Mouse (Mus musculus) stomach, postnatal 0 days (tissue): ENCODE results near the gene A730071L15Rik.

Experiments used
- CTCF ChIP-seq: IDR thresholded peaks from 2 replicates; pipeline ENCODE4 v1.5.1; 2016; ENCODE audit warnings: antibody characterized with exemption, low read depth, mild to moderate bottlenecking, moderate library complexity
- EP300 ChIP-seq: optimal IDR thresholded peaks from 2 replicates; pipeline ENCODE3; 2016; ENCODE audit warnings: antibody characterized with exemption

DNA sequence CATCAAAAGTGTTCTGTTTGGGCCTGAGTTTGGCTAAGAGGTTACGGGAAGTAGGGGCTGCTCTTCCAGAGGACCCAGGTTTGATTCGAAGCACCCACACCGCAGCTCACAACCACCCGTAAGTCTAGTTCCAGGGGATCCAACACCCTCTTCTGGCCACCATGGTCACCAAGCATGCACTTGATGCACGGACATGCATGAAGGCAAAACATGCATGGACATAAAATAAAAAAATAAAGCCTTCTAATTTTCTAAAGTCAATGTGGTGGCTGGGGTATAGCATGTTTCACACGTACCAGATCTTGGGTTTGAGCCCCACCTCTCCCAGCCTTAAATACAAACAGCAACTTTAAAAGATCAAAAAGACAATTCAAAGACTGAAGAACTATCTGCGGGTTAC lies 35.0 kb upstream of the A730071L15Rik start:
- TF ChIP-seq CTCF (no peak), EP300 (no peak)
